Mouse (Mus musculus) neural tube, embryonic 11.5 days (tissue): ENCODE measurements around the gene Sprr2a3. TPM values are rescaled to one million over a fixed set of nuclear protein-coding genes. Genes with fewer than 3 reads are reported as not detected.
"Not testable (repeated sequence)": the region's sequence is repeated elsewhere in the genome, so short reads cannot be mapped to it uniquely, and the experiment has no call there.

Experiments used
- ATAC-seq: fragments of 200-750 bp; cut with Nextera tagmentation; 2 replicates; pipeline ENCODE4 v1.8.0; 2017; ENCODE audit warnings: moderate number of reproducible peaks, mild to moderate bottlenecking, moderate TSS enrichment, moderate library complexity; ENCODE audit not compliant: insufficient read depth, low FRiP score, low TSS enrichment
- DNase-seq: peaks from one replicate; pipeline ENCODE4 v3.0.0-alpha.2; 2015; ENCODE audit warnings: low spot score
- H3K27ac ChIP-seq: fragments of 300-500 bp; sonication (generic); 2 replicates; pipeline ENCODE4 v1.5.1; 2014; ENCODE audit warnings: low read depth, mild to moderate bottlenecking, low read length
- H3K27me3 ChIP-seq: fragments of 300-500 bp; sonication (generic); 2 replicates; pipeline ENCODE4 v1.6.1; 2014; ENCODE audit warnings: mild to moderate bottlenecking, low read length, mixed read lengths; ENCODE audit not compliant: control insufficient read depth, insufficient read depth
- H3K36me3 ChIP-seq: fragments of 300-500 bp; sonication (generic); 2 replicates; pipeline ENCODE4 v1.6.1; 2014; ENCODE audit warnings: mild to moderate bottlenecking, low read length, moderate library complexity, mixed read lengths; ENCODE audit not compliant: control insufficient read depth, insufficient read depth
- H3K4me1 ChIP-seq: fragments of 300-500 bp; sonication (generic); 2 replicates; pipeline ENCODE4 v1.6.1; 2014; ENCODE audit warnings: low read length, mixed read lengths; ENCODE audit not compliant: control insufficient read depth, insufficient read depth
- H3K4me2 ChIP-seq: fragments of 300-500 bp; sonication (generic); 2 replicates; pipeline ENCODE4 v1.6.1; 2014; ENCODE audit warnings: low read depth, mild to moderate bottlenecking, moderate library complexity
- H3K4me3 ChIP-seq: fragments of 300-500 bp; sonication (generic); 2 replicates; pipeline ENCODE4 v1.5.1; 2014; ENCODE audit warnings: low read depth, low read length
- H3K9ac ChIP-seq: fragments of 300-500 bp; sonication (generic); 2 replicates; pipeline ENCODE4 v1.6.1; 2014; ENCODE audit warnings: mild to moderate bottlenecking, low read length
- H3K9me3 ChIP-seq: fragments of 300-500 bp; sonication (generic); 2 replicates; pipeline ENCODE4 v1.6.1; 2016; ENCODE audit warnings: low read length; ENCODE audit not compliant: control insufficient read depth
- WGBS: fragments of 180-500 bp; shearing (Covaris S2); extraction: QIAGEN DNeasy Blood & Tissue Kit; methylation state at CpG from one replicate; pipeline ENCODE4 v1.1.7; 2014; 5-methylcytosine and 5-hydroxymethylcytosine counted together
- polyA plus RNA-seq: library from polyadenylated mRNA; unstranded; fragments of >200 nt; fragmentation: Nextera tagmentation; extraction: Ambion mirVana; gene quantifications from 2 replicates; pipeline ENCODE4 v1.2.1, GENCODE M21; 2014

Sprr2a3 gene
- polyA plus RNA-seq, 1 experiment from 2014 or later: not detected

- not testable (repeated sequence) for H3K4me3 ChIP-seq, H3K36me3 ChIP-seq, H3K27me3 ChIP-seq, H3K9ac ChIP-seq, H3K4me2 ChIP-seq, H3K4me1 ChIP-seq, H3K27ac ChIP-seq, DNase-seq, H3K9me3 ChIP-seq
- ATAC-seq: peak; percentile 51
These were observed 26.7 kb upstream of the Sprr2a3 start for GRCm38 (mm10) chr3:92258526-92258925.

DNA sequence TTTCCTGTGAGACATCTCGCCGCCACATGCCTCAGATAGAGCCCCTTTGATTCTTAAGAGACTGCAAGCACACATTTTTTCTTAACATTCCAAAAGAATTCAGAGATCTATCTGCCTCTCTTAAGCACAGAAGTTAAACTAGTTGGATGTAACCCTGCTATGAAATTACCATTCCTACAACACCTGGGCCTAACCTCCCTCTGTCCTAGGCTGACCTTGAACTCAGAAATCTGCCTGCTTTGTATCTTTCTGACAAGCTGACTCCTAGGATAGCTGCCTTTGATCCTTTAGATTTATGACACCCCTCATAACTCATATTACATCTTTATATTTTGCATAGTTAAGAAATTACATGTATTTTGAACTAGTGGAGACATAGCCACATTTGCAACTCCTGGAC lies 21.8 kb upstream of the Sprr2a3 start:
- not testable (repeated sequence) for H3K27me3 ChIP-seq, H3K36me3 ChIP-seq, H3K27ac ChIP-seq, H3K4me2 ChIP-seq, DNase-seq, H3K9ac ChIP-seq, H3K9me3 ChIP-seq, ATAC-seq, H3K4me3 ChIP-seq, H3K4me1 ChIP-seq
- no CpG with 5 or more reads among the region's 2 CpGs for WGBS

DNA sequence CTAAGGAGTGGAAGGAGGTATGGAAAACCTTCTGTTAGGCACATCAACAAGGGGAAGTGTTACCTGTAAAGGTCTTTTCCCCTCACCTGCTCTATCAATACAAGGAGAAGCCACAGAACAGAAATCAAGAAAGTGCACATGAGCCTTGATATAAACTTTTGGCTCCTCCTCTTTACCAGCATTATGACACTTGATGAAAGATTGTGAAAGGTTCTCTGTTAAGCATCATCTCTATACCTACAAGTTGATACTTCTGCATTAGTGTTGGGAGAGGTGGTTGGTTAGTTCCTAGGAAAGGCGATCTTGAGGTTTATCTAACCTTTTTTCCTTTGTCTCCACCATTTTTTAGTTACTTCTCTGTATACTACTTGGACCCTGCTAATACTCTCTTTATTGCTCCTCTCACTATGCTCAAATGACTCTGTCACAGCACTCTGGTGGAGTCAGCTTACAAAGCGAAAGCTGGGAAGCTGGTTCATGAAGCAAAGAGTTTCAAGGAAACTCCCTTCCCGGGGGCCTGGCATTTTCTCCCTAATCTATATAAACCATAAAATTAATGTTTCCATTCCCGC lies 13.7 kb upstream of the Sprr2a3 start:
- H3K36me3 ChIP-seq, H3K4me3 ChIP-seq, H3K9ac ChIP-seq, DNase-seq, ATAC-seq, H3K27ac ChIP-seq, H3K27me3 ChIP-seq, H3K4me1 ChIP-seq, H3K9me3 ChIP-seq, H3K4me2 ChIP-seq: not testable (repeated sequence)
- no CpG with 5 or more reads among the region's 4 CpGs for WGBS

GRCm38 (mm10) chr3:92273504-92273903 lies 11.7 kb upstream of the Sprr2a3 start:
- H3K4me2 ChIP-seq, H3K9me3 ChIP-seq, H3K36me3 ChIP-seq, H3K27me3 ChIP-seq, H3K27ac ChIP-seq, ATAC-seq, H3K9ac ChIP-seq, H3K4me1 ChIP-seq, DNase-seq, H3K4me3 ChIP-seq: not testable (repeated sequence)

DNA sequence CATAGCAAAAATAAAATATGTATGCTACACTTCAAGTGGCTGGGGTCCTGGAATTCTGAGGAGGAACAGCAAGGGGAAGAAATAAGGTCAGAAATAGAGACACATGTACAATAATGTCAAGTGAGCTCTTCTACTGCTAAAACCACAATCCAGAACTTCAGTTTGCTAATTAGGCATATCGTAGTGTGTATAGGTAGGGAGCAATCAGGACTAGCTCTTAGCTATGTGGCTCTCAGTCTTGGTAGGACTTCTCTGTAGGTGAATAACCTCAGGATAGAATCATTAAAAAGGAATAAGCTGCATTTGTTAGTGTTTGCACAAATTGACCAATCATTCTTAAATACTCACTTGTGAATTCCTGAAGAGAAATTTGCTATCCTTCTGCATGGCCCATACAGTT lies 11.2 kb upstream of the Sprr2a3 start:
- H3K4me1 ChIP-seq, ATAC-seq, H3K4me3 ChIP-seq, H3K9me3 ChIP-seq, H3K27ac ChIP-seq, DNase-seq, H3K27me3 ChIP-seq, H3K36me3 ChIP-seq, H3K4me2 ChIP-seq, H3K9ac ChIP-seq: not testable (repeated sequence)
- no CpG with 5 or more reads among the region's 1 CpGs for WGBS

GRCm38 (mm10) chr3:92279663-92280062 lies 5.6 kb upstream of the Sprr2a3 start:
- ATAC-seq: peak; percentile 1; the same call in 1 of the 2 replicates
- H3K9ac ChIP-seq, H3K4me3 ChIP-seq, DNase-seq, H3K36me3 ChIP-seq, H3K27ac ChIP-seq, H3K27me3 ChIP-seq, H3K4me2 ChIP-seq, H3K4me1 ChIP-seq, H3K9me3 ChIP-seq: not testable (repeated sequence)

DNA sequence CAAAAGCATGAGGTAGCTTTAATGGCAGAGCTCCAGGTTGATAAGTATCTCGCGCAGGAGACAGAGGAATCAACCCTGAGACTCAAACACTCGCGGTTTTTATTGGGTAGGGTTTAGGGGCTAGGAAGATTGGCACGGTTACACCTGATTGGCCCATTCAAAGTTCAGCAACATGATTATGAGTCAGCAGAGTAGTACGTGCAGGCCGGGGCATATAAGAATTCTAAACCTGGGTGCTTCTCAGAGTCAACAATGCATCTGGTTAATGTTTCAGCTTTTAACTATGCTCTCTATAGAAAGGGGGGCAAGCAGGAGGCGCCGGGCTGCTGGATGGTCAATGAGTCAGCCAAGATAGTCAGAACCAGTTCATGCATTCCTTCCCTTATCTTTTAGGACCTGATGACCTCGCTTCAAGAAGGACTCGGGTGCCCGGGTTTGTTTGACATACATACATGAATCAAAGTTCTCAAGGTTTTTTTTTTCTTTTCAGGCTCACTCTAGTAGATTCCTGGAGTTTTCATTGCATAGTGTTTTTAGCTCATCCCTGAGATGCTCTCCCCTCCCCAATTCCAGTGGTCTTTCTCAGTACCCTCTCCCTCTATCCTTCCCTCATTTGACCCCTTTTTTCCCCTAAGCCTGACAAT lies 4.1 kb upstream of the Sprr2a3 start:
- not testable (repeated sequence) for ATAC-seq
- WGBS: 61% methylated on average over 5 of the region's 12 CpGs

DNA sequence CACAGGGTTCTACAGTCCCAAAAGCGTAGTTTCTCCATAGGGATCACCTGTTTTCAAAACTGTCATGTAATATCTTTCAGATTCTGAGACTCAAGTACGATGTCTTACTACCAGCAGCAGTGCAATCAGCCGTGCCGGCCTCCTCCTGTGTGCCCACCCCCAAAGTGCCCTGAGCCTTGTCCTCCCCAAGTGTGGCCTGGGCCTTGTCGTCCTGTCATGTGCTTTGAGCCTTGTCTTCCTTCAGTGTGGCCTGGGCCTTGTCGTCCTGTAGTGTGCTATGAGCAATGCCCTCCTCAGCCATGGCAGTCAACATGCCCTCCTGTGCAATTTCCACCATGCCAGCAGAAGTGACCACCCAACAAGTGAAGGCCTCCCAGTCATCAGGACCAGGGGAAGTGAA lies 3.3 kb downstream of the Sprr2a3 start:
- WGBS: 70% methylated on average over 3 of the region's 6 CpGs
- not testable (repeated sequence) for H3K27me3 ChIP-seq, DNase-seq, H3K4me2 ChIP-seq, ATAC-seq, H3K27ac ChIP-seq, H3K9me3 ChIP-seq, H3K4me3 ChIP-seq, H3K36me3 ChIP-seq, H3K4me1 ChIP-seq, H3K9ac ChIP-seq

More for the DNA sequence above, 4.1 kb upstream of the Sprr2a3 start:
- not testable (repeated sequence) for H3K4me3 ChIP-seq, H3K27ac ChIP-seq, H3K9ac ChIP-seq, H3K4me1 ChIP-seq, H3K4me2 ChIP-seq, H3K27me3 ChIP-seq, H3K36me3 ChIP-seq, H3K9me3 ChIP-seq, DNase-seq

- Histone ChIP-seq H3K4me3 (no peak overlapping the region), H3K4me1 (no peaks in the 10 kb centered on the region), H3K4me2 (no peak overlapping the region), H3K27me3 (no peaks in the 10 kb centered on the region), H3K9ac (no peak overlapping the region), H3K36me3 (no peaks in the 10 kb centered on the region), H3K27ac (no peak overlapping the region), H3K9me3 (no peaks in the 10 kb centered on the region)
- no peak for DNase-seq
- 85% methylated on average over 1 of the region's 1 CpGs for WGBS
- no peak for ATAC-seq
These were observed 22.2 kb downstream of the Sprr2a3 start for GRCm38 (mm10) chr3:92307406-92307805.
